In the genomic region with DNA sequence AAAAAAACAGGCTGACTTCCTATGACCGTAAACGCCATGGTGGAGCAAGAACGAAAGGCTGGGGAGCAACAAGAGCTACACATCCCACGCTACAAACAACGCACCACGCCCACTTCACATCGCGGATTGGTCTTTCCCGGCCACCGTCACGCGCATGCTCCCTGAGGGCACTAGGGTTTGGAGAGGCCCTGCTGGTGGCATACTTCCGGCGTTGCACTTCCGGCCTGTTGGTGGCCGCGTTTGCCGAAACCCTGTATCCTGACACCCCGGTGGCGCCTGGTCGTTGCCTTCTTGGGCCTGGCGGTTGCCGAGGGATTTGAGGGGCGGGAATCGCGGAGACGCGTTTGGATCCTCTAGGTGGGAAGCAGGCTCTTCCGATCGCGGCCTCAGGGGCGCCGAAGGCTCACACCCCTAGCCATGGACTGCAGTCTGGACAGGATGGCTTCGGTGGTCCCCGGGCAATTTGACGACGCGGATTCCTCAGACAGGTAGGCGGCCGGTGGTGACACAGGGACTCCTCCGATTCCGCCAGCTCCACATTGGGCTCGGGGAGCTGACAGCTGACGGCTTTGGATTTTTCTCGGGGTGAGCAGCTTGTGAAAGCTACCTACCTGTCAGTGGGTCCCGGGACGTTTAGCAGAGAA, we compare ENCODE assay signal across 1 mouse cellular context.
TF ChIP-seq lines count a peak whose summit lies in the region.

Gene Cage1, minus strand, starts transcription at position 26 of the 644 bp plus-strand sequence.

TF ChIP-seq in MEL, 35 proteins besides CTCF, POLR2A, EP300 and RAD21 (continued from another document):
- 0 out of 2 replicates have a peak, but pooled peaks have one; percentile 17 for TF ChIP-seq ZNF384 (IDR thresholded peaks at IDR 0.05; ENCODE audit: low read depth, low read length)
- peak; percentile 47; the same call in 1 of the 2 replicates for TF ChIP-seq ETS1 (IDR thresholded peaks at IDR 0.05; ENCODE audit: low read depth, low read length)
- no peak for TF ChIP-seq GATA1 (IDR thresholded peaks at IDR 0.05; ENCODE audit: low read depth, low read length)
- TF ChIP-seq USF2 (IDR thresholded peaks at IDR 0.05; ENCODE audit: borderline replicate concordance in 1 of 2, insufficient read depth in 1 of 2, low read depth in 1 of 2, low read length in 2 of 2) = no peak
- TF ChIP-seq TAL1 (IDR thresholded peaks at IDR 0.05; ENCODE audit: low read length) = no peak
- no peak for TF ChIP-seq UBTF (IDR thresholded peaks at IDR 0.05; ENCODE audit: borderline replicate concordance, insufficient read depth, low read depth, low read length)
- TF ChIP-seq NELFE (IDR thresholded peaks at IDR 0.05; ENCODE audit: low read depth, low read length) = peak; percentile 82
- TF ChIP-seq MXI1 (IDR thresholded peaks at IDR 0.05; ENCODE audit: low read depth, low read length) = peak; percentile 97
- TF ChIP-seq ZC3H11A (IDR thresholded peaks at IDR 0.05; ENCODE audit: low read depth, low read length) = no peak
- TF ChIP-seq MAFK (IDR thresholded peaks at IDR 0.05; ENCODE audit: borderline replicate concordance, low read depth, low read length) = no peak
- TF ChIP-seq MAZ (IDR thresholded peaks at IDR 0.05; ENCODE audit: low read depth, low read length) = peak; percentile 34; the same call in 1 of the 2 replicates
- TF ChIP-seq BHLHE40 (IDR thresholded peaks at IDR 0.05; ENCODE audit: borderline replicate concordance, low read depth, low read length) = no peak
